Mouse (Mus musculus) kidney, adult 2 months (tissue): Measurements from ENCODE around the gene Shmt2. TPM values are rescaled to one million over a fixed set of nuclear protein-coding genes. Genes with fewer than 3 reads are reported as not detected.

ENCODE experiments used
- DNase-seq: peaks from one replicate; pipeline ENCODE4 v3.0.0; 2021
- H3K27ac ChIP-seq: fragments of 200-500 bp; 2 replicates; pipeline ENCODE4 v1.5.1; 2012; ENCODE audit warnings: low read depth, low read length, control low read depth, inconsistent platforms; ENCODE audit not compliant: insufficient read depth
- H3K27me3 ChIP-seq: fragments of 200-500 bp; replicated peaks from 2 replicates; pipeline ENCODE4 v1.6.1; 2012; ENCODE audit warnings: mild to moderate bottlenecking, moderate library complexity, low read length, inconsistent platforms; ENCODE audit not compliant: control insufficient read depth, insufficient read depth
- H3K36me3 ChIP-seq: fragments of 200-500 bp; 2 replicates; pipeline ENCODE4 v1.6.1; 2012; ENCODE audit warnings: mild to moderate bottlenecking, moderate library complexity, low read length, inconsistent platforms; ENCODE audit not compliant: control insufficient read depth, insufficient read depth
- H3K4me1 ChIP-seq: fragments of 200-500 bp; 2 replicates; pipeline ENCODE4 v1.6.1; 2011; ENCODE audit warnings: low read length; ENCODE audit not compliant: control insufficient read depth, insufficient read depth
- H3K4me3 ChIP-seq: fragments of 200-500 bp; 2 replicates; pipeline ENCODE4 v1.5.1; 2011; ENCODE audit warnings: mild to moderate bottlenecking, low read depth, low read length, control low read depth; ENCODE audit not compliant: insufficient read depth
- CTCF ChIP-seq: fragments of 200-500 bp; conservative IDR thresholded peaks from 2 replicates; pipeline ENCODE4 v1.5.1; 2011; ENCODE audit warnings: low read depth, mild to moderate bottlenecking, control low read depth, low read length, moderate library complexity, mixed read lengths; ENCODE audit not compliant: insufficient read depth, insufficient read length
- POLR2A ChIP-seq: fragments of 200-500 bp; IDR thresholded peaks from one replicate; pipeline ENCODE4 v1.6.1; 2011; ENCODE audit warnings: low read depth, low read length, control low read depth
- WGBS: fragments of 180-500 bp; shearing (Covaris S2); methylation state at CpG from one replicate; pipeline ENCODE4 v1.1.7; 2018; 5-methylcytosine and 5-hydroxymethylcytosine counted together
- polyA plus RNA-seq: library from polyadenylated mRNA; depleted of rRNA; stranded (reverse); fragments of >200 nt; gene quantifications from 2 replicates; pipeline ENCODE4 v1.2.3, GENCODE M21; 2012

Shmt2 gene
- polyA plus RNA-seq, 1 experiment = 274 TPM

- WGBS = 23% methylated on average over 23 of the region's 23 CpGs
- DNase-seq = no peak
- Histone ChIP-seq H3K36me3 (no peaks in the 10 kb centered on the region), H3K4me3 (no peak overlapping the region), H3K4me1 (peaks cover 6% of the 10 kb centered on the region; the same call in 1 of the 2 replicates), H3K27ac (no peak overlapping the region), H3K27me3 (peaks cover 1% of the 10 kb centered on the region; the same call in 1 of the 2 replicates)
- TF ChIP-seq POLR2A = no peak
- no peak for TF ChIP-seq CTCF
Measured at GRCm38 (mm10) chr10:127524646-127525255, 2.5 kb upstream of the Shmt2 start.

- TF ChIP-seq CTCF (no peak), POLR2A (no peak)
- Histone ChIP-seq H3K27me3 (peaks cover 1% of the 10 kb centered on the region; the same call in 1 of the 2 replicates), H3K4me1 (peaks cover 9% of the 10 kb centered on the region; the same call in 1 of the 2 replicates), H3K4me3 (peak overlapping the region; percentile 98), H3K27ac (peak overlapping the region; percentile 92), H3K36me3 (0 out of 2 replicates have a peak, but pooled peaks cover 1% of the 10 kb centered on the region)
- 5% methylated on average over 12 of the region's 12 CpGs for WGBS
- DNase-seq = no peak
Measured at GRCm38 (mm10) chr10:127521611-127522080, 598 bp downstream of the Shmt2 start.

DNA sequence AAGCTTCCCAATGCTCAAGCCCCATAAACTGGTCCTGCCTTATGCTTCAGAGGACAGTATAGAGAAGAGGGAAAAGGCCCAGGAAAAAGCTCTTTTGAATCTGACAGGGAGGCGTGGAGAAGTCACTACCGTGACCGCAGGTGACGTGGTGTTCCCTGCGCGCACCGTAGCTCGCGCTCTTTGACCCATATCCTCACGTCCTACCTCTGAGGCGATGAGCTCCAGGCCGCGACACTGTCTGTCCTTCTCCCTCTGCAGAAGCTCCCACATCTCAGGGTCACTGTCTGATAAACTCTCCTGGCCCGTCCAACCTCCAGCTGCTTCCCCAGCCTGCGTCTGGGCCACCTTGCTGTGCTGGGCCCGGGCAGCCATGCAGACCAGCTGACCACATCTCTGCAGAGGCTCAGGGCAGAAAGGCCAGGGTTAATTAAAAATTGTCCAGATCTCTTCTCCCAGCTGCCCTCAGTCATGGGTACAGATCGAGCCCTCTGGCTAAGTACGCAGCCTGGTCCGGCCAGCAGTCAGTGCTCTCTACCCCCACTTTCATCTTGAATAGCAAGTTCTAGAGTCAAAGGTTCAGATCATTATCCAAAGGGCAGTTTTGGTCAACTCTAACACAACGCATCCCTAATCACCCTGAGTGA lies 1.4 kb downstream of the Shmt2 start:
- Histone ChIP-seq H3K4me1 (peaks cover 14% of the 10 kb centered on the region; the same call in 1 of the 2 replicates), H3K36me3 (0 out of 2 replicates have a peak, but pooled peaks cover 1% of the 10 kb centered on the region), H3K27ac (peak overlapping the region; percentile 92), H3K27me3 (0 out of 2 replicates have a peak, but pooled peaks cover 1% of the 10 kb centered on the region), H3K4me3 (peak overlapping the region; percentile 98)
- TF ChIP-seq CTCF (no peak), POLR2A (no peak)
- peak; percentile 89 for DNase-seq
- 49% methylated on average over 20 of the region's 20 CpGs for WGBS

DNA sequence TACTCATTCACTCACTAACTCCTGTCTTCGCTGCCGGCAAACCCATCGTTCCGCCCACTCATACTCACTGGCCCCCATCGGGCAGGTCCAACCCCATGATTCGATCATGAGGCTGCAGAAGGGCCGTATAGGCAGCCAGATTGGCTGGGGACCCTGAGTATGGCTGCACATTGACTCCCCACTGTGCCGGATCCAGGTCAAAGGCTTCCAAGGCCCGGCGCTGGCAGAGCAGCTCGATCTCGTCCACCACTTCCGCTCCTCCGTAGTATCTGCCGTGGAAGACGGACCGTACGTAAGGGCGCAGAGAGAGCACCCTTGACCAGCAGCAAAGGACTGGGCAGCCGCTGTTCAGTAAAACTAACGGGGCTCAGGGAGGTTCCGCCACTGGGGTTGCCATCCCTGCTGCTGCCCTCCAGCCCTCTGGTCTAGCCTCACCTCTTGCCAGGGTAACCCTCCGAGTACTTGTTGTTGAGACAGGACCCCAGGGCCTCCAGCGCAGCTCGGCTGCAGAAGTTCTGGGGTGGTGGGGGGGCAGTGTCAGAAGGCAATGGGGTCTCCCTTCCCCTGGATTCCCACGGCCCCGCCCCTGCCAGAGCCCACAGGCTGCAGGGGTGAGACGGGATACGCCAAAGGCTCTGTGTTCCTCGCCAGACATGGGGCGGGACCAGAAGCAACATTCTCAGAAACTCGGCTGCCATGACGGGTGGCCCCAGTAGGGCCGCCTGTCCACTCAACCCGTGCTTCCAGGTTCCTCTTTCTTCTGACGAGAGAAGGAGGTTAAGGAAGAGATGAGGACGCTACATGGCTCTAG lies 2.1 kb downstream of the Shmt2 start:
- TF ChIP-seq CTCF (no peak), POLR2A (no peak)
- Histone ChIP-seq H3K36me3 (0 out of 2 replicates have a peak, but pooled peaks cover 1% of the 10 kb centered on the region), H3K27me3 (0 out of 2 replicates have a peak, but pooled peaks cover under 1% of the 10 kb centered on the region), H3K27ac (peak overlapping the region; percentile 80; the same call in 1 of the 2 replicates), H3K4me1 (peaks cover 15% of the 10 kb centered on the region; the same call in 1 of the 2 replicates), H3K4me3 (peak overlapping the region; percentile 42; the same call in 1 of the 2 replicates)
- 85% methylated on average over 37 of the region's 37 CpGs for WGBS
- no peak for DNase-seq

- Histone ChIP-seq H3K27me3 (no peaks in the 10 kb centered on the region), H3K4me1 (peaks cover 15% of the 10 kb centered on the region; the same call in 1 of the 2 replicates), H3K4me3 (no peak overlapping the region), H3K27ac (no peak overlapping the region), H3K36me3 (0 out of 2 replicates have a peak, but pooled peaks cover 1% of the 10 kb centered on the region)
- TF ChIP-seq POLR2A (no peak), CTCF (no peak)
- 83% methylated on average over 26 of the region's 26 CpGs for WGBS
- DNase-seq = no peak
Measured at GRCm38 (mm10) chr10:127519041-127519701, 3.1 kb downstream of the Shmt2 start.

DNA sequence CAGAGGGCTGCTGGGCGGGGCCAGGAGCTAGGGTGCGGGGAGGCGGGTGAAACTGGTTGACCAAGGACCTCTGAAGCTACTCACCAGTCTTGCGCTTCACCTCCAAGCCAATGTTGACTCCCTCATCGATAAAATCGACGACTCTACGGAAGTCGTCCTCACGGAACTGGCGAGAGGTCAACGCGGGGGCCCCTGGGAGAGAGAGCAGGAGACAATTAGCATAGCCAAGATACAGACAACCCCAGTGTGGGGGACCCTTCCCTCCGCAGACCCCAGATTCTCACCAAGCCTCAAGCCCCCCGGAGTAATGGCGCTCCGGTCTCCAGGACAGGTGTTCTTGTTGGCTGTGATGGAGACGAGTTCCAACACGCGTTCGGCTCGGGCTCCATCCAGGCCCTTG lies 4.3 kb downstream of the Shmt2 start:
- Histone ChIP-seq H3K27me3 (no peaks in the 10 kb centered on the region), H3K4me3 (no peak overlapping the region), H3K4me1 (peaks cover 15% of the 10 kb centered on the region; the same call in 1 of the 2 replicates), H3K27ac (no peak overlapping the region), H3K36me3 (0 out of 2 replicates have a peak, but pooled peaks cover 1% of the 10 kb centered on the region)
- WGBS = 94% methylated on average over 22 of the region's 22 CpGs
- DNase-seq = no peak
- TF ChIP-seq POLR2A = no peak
- TF ChIP-seq CTCF = no peak
